Mouse (Mus musculus): ENCODE measurements around the gene Retnlb.

- TF ChIP-seq CTCF (IDR thresholded peaks at IDR 0.05; ENCODE audit: low read depth) = no peak
- TF ChIP-seq EP300 (IDR thresholded peaks at IDR 0.05; ENCODE audit: low read depth) = no peak
These were observed 18.4 kb upstream of the Retnlb start for GRCm38 (mm10) chr16:48798285-48798684.
